Mouse (Mus musculus) left cerebral cortex, postnatal 14 days (tissue): ENCODE data around the gene Irf8. TPM values are rescaled to one million over a fixed set of nuclear protein-coding genes. Genes with fewer than 3 reads are reported as not detected.
A peak's percentile ranks its signal among the peaks of the same experiment; 100 is the strongest.

Experiments
- DNase-seq, 2 experiments: peaks; one replicate each; pipeline ENCODE4 v3.0.0; 2021 to 2022; ENCODE audit warnings: low spot score in 2 of 2, mixed read lengths in 1 of 2
- intact Hi-C: fragments of 180-260 bp; cut with DNase I; formaldehyde crosslinking; loops from one replicate; pipeline ENCODE4 v1.15.1; 2025
- long read RNA-seq, 2 experiments: library from polyadenylated mRNA; stranded (forward); transcript quantifications; one replicate each; pipeline ENCODE4 v2.0.0; 2021
- total RNA-seq, 2 experiments: library from RNA; stranded (reverse); gene quantifications; 2 replicates each; pipeline ENCODE4 v1.2.3; 2021

The Irf8 gene
- total RNA-seq = 1 to 10 TPM; 3.9 to 5.2 TPM
- long read RNA-seq, experiment 1, transcript Irf8-201 (9 exons, 2,847 nt) = major isoform, 7 of 8 reads
- long read RNA-seq, experiment 1, partial matches to known transcripts = 0 of 8 reads
- long read RNA-seq, experiment 1, other reads (novel, unspliced or antisense) = 1 of 8 reads
- long read RNA-seq, experiment 2, transcript Irf8-201 (9 exons, 2,847 nt) = major isoform, 5 of 9 reads
- long read RNA-seq, experiment 2, partial matches to known transcripts = 4 of 9 reads
- long read RNA-seq, experiment 2, other reads (novel, unspliced or antisense) = 0 of 9 reads

GRCm38 (mm10) chr8:120735770-120736481 lies at the start of gene Irf8:
TSS of gene Irf8 (plus strand) at chr8:120736358.
- DNase-seq = peak; percentile 87 to 90

GRCm38 (mm10) chr8:120686576-120686975 lies 49.6 kb upstream of the Irf8 start:
- no peak for DNase-seq
- intact Hi-C loops = no loop called here

More at GRCm38 (mm10) chr8:120735770-120736481, at the start of gene Irf8:
- intact Hi-C loops = loop anchor here (5.0 kb wide), 1 partner anchor 59 kb away; no protein-coding TSS in a partner anchor

DNA sequence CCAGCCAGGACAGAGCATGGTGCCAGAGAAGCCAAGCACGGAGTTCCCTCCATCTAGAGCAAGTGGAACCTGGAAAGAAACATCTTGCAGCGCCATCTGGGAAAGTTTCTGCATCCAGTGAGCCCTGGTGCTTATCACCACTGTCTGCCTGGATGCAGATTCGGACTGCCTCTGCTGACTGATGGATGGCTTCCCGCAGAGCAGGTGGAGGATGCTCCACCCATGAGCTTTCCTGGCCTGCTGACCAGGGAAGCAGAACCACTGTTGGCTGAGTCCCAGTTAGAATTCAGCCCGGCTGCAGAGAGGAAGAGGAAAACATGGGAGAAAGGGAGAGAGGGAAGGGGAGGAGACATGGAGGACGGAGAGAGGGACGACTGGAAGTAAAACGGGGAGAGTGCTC lies 48.4 kb upstream of the Irf8 start:
- intact Hi-C loops = no loop called here
- no peak for DNase-seq

- DNase-seq = no peak
- intact Hi-C loops = no loop called here
Observed at GRCm38 (mm10) chr8:120688511-120688910, 47.6 kb upstream of the Irf8 start.

DNA sequence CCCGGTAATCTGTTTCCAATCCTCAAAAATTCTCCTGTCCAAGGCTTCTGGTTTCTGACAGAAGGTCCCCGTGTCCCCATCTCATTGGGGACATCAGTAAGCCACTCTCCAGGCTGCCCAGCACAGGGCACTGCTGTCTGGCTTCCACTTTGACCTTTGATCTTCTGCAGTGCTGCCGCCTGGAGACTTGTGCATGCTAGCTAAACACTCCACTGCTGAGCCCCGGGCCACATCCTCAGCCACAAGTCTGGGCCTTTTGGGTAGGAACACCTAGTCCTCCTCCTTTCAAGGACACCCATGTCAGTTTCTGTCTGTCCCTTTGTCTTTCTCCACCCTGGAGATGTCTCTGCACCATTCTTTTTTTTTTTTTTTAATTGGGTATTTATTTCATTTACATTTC lies 43.2 kb upstream of the Irf8 start:
- intact Hi-C loops = no loop called here
- DNase-seq = no peak

GRCm38 (mm10) chr8:120693861-120694493 lies 42.2 kb upstream of the Irf8 start:
- DNase-seq = no peak
- intact Hi-C loops = no loop called here

DNA sequence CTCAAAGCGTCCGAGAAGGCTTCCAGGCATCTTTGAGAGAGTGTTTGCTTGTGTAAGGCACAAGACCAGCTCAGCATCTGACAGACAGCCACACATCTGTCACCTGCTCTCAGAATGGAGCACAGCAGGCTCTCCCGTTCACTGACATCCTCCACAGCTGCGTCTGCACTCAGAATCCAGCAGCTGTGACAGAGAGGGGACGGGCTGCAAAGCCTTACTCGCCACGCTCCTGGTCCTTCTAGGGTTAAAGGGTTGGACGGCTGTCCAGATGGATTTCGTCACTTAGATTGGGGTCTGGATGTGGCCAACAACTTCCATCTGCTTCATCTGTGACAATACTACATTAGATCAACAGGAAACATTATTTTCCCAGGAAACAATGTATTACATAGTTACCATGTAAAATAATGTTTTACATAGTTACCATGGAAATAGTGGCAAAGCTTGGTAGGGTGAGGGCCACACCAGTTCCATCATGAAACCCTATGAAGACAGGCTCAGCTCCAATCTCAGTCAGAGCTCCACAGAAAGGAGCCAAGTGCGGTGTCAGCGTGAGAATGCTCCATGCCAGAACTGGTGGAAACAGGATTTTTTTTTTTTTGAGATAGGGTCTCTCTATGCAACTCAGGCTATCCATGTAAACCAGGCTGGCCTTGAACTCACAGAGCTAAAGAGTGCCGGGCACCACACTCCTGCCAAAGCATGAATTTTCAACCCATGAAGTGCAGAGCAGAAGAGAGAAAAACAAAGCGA lies 39.6 kb upstream of the Irf8 start:
- intact Hi-C loops = no loop called here
- no peak for DNase-seq

- intact Hi-C loops = no loop called here
- DNase-seq = peak; percentile 45 to 56
Observed at GRCm38 (mm10) chr8:120697154-120697978, 38.8 kb upstream of the Irf8 start.

- DNase-seq = no peak
- intact Hi-C loops = no loop called here
Observed at GRCm38 (mm10) chr8:120697979-120698272, 38.2 kb upstream of the Irf8 start.

DNA sequence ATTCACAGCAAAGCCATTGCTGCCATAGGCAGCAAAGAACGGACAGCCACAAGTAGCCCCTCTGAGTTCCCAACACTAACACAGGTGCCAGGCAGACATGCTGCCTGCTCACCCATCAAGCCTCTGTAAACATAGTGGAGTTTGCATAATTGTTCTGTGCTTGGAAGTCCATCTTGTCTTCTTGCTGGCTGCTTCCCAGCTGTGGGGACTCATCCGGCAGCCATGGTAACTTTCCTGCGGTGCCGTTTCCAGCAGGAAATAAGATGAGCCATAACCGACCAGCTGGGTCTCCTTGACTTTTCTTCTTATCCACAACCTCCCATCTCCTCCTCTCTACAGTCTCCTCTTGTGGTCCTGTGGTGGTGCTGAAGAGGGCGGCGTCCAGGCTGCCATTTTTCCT lies 37.7 kb upstream of the Irf8 start:
- intact Hi-C loops = no loop called here

GRCm38 (mm10) chr8:120699079-120699478 lies 37.1 kb upstream of the Irf8 start:
- no peak for DNase-seq
- intact Hi-C loops = no loop called here

More for the DNA sequence above, 37.7 kb upstream of the Irf8 start:
- no peak for DNase-seq

DNA sequence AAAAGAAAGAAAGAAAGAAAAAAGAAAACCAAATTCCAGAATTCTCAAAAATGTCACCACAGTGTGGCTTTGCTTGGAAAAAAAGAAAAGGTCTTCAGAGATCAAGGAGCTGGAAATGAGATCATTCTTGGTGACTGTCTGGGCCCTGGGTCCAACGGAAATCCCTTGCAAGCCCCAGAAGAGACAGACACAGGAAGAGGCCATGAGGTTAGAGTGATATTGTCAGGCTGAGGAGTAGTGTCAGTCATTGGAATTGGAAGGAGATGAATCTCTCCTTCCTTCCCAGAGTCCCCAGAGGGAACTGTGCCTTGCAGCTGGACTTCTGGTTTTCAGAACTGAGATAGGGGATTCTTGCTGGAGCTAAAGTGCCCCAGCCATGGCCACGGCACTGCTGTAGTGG lies 36.6 kb upstream of the Irf8 start:
- intact Hi-C loops = no loop called here
- DNase-seq = no peak

DNA sequence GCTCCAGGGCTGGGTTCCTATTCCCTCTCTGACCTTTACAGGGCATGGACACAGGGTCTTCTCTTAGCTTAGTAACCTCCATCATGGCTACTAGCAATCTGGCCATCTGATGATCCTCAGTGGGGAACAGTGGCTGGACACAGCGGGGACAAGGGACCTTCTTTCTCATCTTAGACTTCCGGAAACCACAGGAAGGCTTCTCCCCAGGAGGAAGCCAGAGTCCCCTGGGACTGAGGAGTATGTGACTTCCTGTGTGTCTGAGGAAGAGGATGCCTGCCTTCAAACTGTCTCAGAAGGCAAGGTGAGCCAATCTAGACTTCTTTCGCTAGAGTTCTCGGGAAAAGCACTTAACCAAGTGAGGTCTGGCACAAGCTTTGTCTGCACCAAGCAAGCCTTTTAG lies 36.1 kb upstream of the Irf8 start:
- intact Hi-C loops = no loop called here
- no peak for DNase-seq

GRCm38 (mm10) chr8:120701758-120702465 lies 34.2 kb upstream of the Irf8 start:
- intact Hi-C loops = no loop called here
- DNase-seq = no peak

- intact Hi-C loops = no loop called here
- no peak for DNase-seq
Observed at GRCm38 (mm10) chr8:120704203-120704602, 32.0 kb upstream of the Irf8 start.

- intact Hi-C loops = no loop called here
- no peak for DNase-seq
Observed at GRCm38 (mm10) chr8:120705163-120705562, 31.0 kb upstream of the Irf8 start.

GRCm38 (mm10) chr8:120706193-120706592 lies 30.0 kb upstream of the Irf8 start:
- DNase-seq = no peak
- intact Hi-C loops = no loop called here

GRCm38 (mm10) chr8:120709176-120709575 lies 27.0 kb upstream of the Irf8 start:
- intact Hi-C loops = no loop called here
- DNase-seq = no peak

GRCm38 (mm10) chr8:120715200-120715599 lies 21.0 kb upstream of the Irf8 start:
- no peak for DNase-seq
- intact Hi-C loops = no loop called here
